Mouse (Mus musculus) layer of hippocampus, adult 2 months (tissue): Measurements from ENCODE around the gene Gm20890. TPM values are rescaled to one million over a fixed set of nuclear protein-coding genes. Genes with fewer than 3 reads are reported as not detected.
"Not testable (repeated sequence)": the region's sequence is repeated elsewhere in the genome, so short reads cannot be mapped to it uniquely, and the experiment has no call there.

ENCODE experiments used
- DNase-seq, 2 experiments: peaks; one replicate each; pipeline ENCODE4 v3.0.0; 2022; ENCODE audit warnings: low spot score in 2 of 2
- H3K27ac ChIP-seq: fragments of 200-600 bp; 2 replicates; pipeline ENCODE4 v1.8.1; 2022
- H3K4me3 ChIP-seq: fragments of 200-600 bp; 2 replicates; pipeline ENCODE4 v1.8.1; 2022; ENCODE audit warnings: mild to moderate bottlenecking
- long read RNA-seq, 2 experiments: library from polyadenylated mRNA; stranded (forward); transcript quantifications; one replicate each; pipeline ENCODE4 v2.0.0; 2021; ENCODE audit warnings: borderline mapping rate in 2 of 2
- total RNA-seq, 2 experiments: library from RNA; stranded (reverse); gene quantifications; 2 replicates each; pipeline ENCODE4 v1.2.3; 2021

The Gm20890 gene
- total RNA-seq = not detected
- long read RNA-seq, experiment 1 = 0 reads
- long read RNA-seq, experiment 2 = 0 reads

GRCm38 (mm10) chrY:26776699-26777098, at the start of gene Gm20890:
Gm20890 (minus strand) TSS chrY:26776799.
- not testable (repeated sequence) for H3K4me3 ChIP-seq, DNase-seq, H3K27ac ChIP-seq
